Mouse (Mus musculus) midbrain, embryonic 11.5 days (tissue): ENCODE measurements at regions not wholly inside any gene's neighbourhood (a gene's known extent, or its start where the extent isn't known, plus 50 kb on each side); places are given as distances from the start of the nearest gene placed in this dataset.

Source experiments
- ATAC-seq: fragments of 200-750 bp; cut with Nextera tagmentation; 2 replicates; pipeline ENCODE4 v1.8.0; 2017; ENCODE audit warnings: moderate TSS enrichment, moderate library complexity; ENCODE audit not compliant: low FRiP score
- DNase-seq: peaks from one replicate; pipeline ENCODE4 v3.0.0; 2015; ENCODE audit warnings: low spot score; ENCODE audit errors: missing footprints
- H3K27ac ChIP-seq: fragments of 300-500 bp; sonication (generic); 2 replicates; pipeline ENCODE4 v1.5.1; 2014; ENCODE audit warnings: low read depth, low read length
- H3K27me3 ChIP-seq: fragments of 300-500 bp; sonication (generic); 2 replicates; pipeline ENCODE4 v1.6.1; 2014; ENCODE audit warnings: mild to moderate bottlenecking, low read length, moderate library complexity, mixed read lengths; ENCODE audit not compliant: control insufficient read depth, insufficient read depth
- H3K36me3 ChIP-seq: fragments of 300-500 bp; sonication (generic); 2 replicates; pipeline ENCODE4 v1.6.1; 2014; ENCODE audit warnings: mild to moderate bottlenecking, low read length, moderate library complexity, mixed read lengths; ENCODE audit not compliant: control insufficient read depth, insufficient read depth
- H3K4me1 ChIP-seq: fragments of 300-500 bp; sonication (generic); 2 replicates; pipeline ENCODE4 v1.6.1; 2014; ENCODE audit warnings: low read length; ENCODE audit not compliant: control insufficient read depth, insufficient read depth
- H3K4me2 ChIP-seq: fragments of 300-500 bp; sonication (generic); 2 replicates; pipeline ENCODE4 v1.6.1; 2014; ENCODE audit warnings: mild to moderate bottlenecking, moderate library complexity
- H3K4me3 ChIP-seq: fragments of 300-500 bp; sonication (generic); 2 replicates; pipeline ENCODE4 v1.5.1; 2014; ENCODE audit warnings: low read depth, low read length
- H3K9ac ChIP-seq: fragments of 300-500 bp; sonication (generic); 2 replicates; pipeline ENCODE4 v1.6.1; 2014; ENCODE audit warnings: low read length
- H3K9me3 ChIP-seq: fragments of 300-500 bp; sonication (generic); 2 replicates; pipeline ENCODE4 v1.6.1; 2016; ENCODE audit warnings: low read length; ENCODE audit not compliant: control insufficient read depth
- WGBS: fragments of 180-500 bp; shearing (Covaris S2); extraction: QIAGEN DNeasy Blood & Tissue Kit; methylation state at CpG from one replicate; pipeline ENCODE4 v1.1.7; 2014; 5-methylcytosine and 5-hydroxymethylcytosine counted together

DNA sequence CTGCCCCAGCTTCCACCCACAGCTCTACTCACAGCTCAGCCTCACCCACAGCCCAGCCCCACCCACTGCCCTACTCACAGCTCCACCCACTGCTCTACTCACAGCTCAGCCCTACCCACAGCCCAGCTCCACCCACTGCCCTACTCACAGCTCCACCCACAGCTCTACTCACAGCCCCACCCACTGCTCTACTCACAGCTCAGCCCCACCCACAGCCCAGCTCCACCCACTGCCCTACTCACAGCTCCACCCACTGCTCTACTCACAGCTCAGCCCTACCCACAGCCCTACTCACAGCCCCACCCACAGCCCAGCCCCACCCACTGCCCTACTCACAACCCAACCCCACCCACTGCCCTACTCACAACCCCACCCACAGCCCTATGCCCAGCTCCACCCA lies 56.5 kb upstream of the Phox2b start:
- DNase-seq (no peak), ATAC-seq (no peak)
- Histone ChIP-seq H3K9me3 (no peaks in the 10 kb centered on the region), H3K9ac (no peak overlapping the region), H3K27me3 (no peaks in the 10 kb centered on the region), H3K4me1 (no peaks in the 10 kb centered on the region), H3K4me2 (no peak overlapping the region), H3K36me3 (no peaks in the 10 kb centered on the region), H3K4me3 (no peak overlapping the region), H3K27ac (no peak overlapping the region)

GRCm38 (mm10) chr5:67156911-67157310 lies 57.8 kb upstream of the Phox2b start:
- ATAC-seq, result no peak
- Histone ChIP-seq H3K9ac (no peak overlapping the region), H3K4me2 (no peak overlapping the region), H3K27me3 (no peaks in the 10 kb centered on the region), H3K4me1 (no peaks in the 10 kb centered on the region), H3K9me3 (no peaks in the 10 kb centered on the region), H3K27ac (no peak overlapping the region), H3K4me3 (no peak overlapping the region), H3K36me3 (no peaks in the 10 kb centered on the region)
- no peak for DNase-seq
- WGBS, result 77% methylated on average over 2 of the region's 2 CpGs

DNA sequence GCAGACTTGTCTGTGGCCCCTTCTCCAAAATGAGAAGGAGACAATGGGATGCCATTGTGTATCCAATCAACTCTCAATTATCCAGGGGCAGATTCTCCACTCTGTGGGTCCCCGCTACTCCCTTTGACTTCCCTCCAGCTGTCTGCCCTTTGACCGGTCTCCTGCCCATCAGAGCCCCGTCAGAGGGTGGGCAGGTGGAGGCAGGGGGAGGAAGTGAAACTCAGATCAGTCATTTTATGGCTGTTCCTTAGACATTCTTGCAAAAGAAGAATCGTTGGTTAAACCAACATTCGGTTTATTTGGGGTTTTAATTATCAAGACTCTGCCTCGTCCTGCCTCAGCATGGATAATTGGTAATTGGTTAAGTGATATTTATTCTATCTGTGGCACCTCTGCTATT lies 77.7 kb upstream of the Phox2b start:
- H3K36me3 ChIP-seq, result no peaks in the 10 kb centered on the region
- 78% methylated on average over 6 of the region's 6 CpGs for WGBS
- no peaks in the 10 kb centered on the region for H3K27me3 ChIP-seq
- H3K4me2 ChIP-seq, result no peak overlapping the region
- H3K9me3 ChIP-seq, result no peaks in the 10 kb centered on the region
- no peak overlapping the region for H3K9ac ChIP-seq
- H3K27ac ChIP-seq, result no peak overlapping the region
- H3K4me3 ChIP-seq, result no peak overlapping the region
- no peak for ATAC-seq
- no peak for DNase-seq
- no peaks in the 10 kb centered on the region for H3K4me1 ChIP-seq

- no peaks in the 10 kb centered on the region for H3K36me3 ChIP-seq
- 80% methylated on average over 12 of the region's 12 CpGs for WGBS
- no peak overlapping the region for H3K9ac ChIP-seq
- H3K27ac ChIP-seq, result no peak overlapping the region
- H3K9me3 ChIP-seq, result no peaks in the 10 kb centered on the region
- DNase-seq, result no peak
- H3K4me1 ChIP-seq, result no peaks in the 10 kb centered on the region
- H3K4me3 ChIP-seq, result no peak overlapping the region
- ATAC-seq, result no peak
- H3K27me3 ChIP-seq, result no peaks in the 10 kb centered on the region
- H3K4me2 ChIP-seq, result no peak overlapping the region
Measured at GRCm38 (mm10) chr5:67179221-67179620, 80.1 kb upstream of the Phox2b start.

DNA sequence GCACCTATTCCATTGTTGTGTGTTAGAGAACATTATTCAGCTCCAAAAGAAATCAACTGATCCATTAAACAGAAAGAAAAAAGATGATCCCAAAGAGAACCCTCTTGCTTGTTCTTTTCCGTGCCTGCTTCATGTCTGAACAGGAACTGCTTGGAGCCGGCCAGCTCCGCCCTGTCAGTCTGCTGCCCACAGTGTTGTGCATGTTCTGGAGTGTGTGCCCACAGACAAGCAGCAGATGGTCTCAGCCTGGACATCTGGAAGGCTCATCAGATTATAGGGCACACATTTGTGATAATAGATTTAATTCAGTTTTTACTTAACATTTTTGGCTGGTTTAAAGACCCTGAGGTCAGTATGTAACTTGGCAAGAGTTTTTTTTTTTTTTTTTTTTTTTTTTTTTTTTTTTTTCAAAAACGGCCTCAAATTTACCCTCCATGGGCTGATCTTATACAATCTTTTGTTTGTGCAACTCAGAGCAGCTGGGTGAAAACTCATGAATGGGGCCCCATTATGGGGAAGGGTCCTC lies 70.9 kb upstream of the Tmem33 start:
- Histone ChIP-seq H3K27ac (no peak overlapping the region), H3K36me3 (no peaks in the 10 kb centered on the region), H3K4me3 (no peak overlapping the region), H3K9me3 (no peaks in the 10 kb centered on the region), H3K4me2 (no peak overlapping the region), H3K9ac (no peak overlapping the region), H3K4me1 (no peaks in the 10 kb centered on the region), H3K27me3 (no peaks in the 10 kb centered on the region)
- ATAC-seq (no peak), DNase-seq (no peak)
- 74% methylated on average over 4 of the region's 4 CpGs for WGBS

- 81% methylated on average over 2 of the region's 2 CpGs for WGBS
- H3K36me3 ChIP-seq, result no peaks in the 10 kb centered on the region
- DNase-seq (peak; percentile 23), ATAC-seq (no peak)
- H3K27ac ChIP-seq, result no peak overlapping the region
- no peaks in the 10 kb centered on the region for H3K4me1 ChIP-seq
- no peak overlapping the region for H3K4me2 ChIP-seq
- H3K4me3 ChIP-seq, result no peak overlapping the region
- no peaks in the 10 kb centered on the region for H3K27me3 ChIP-seq
- H3K9ac ChIP-seq, result no peak overlapping the region
- H3K9me3 ChIP-seq, result no peaks in the 10 kb centered on the region
Measured at GRCm38 (mm10) chr5:67194065-67194464, 66.3 kb upstream of the Tmem33 start.

DNA sequence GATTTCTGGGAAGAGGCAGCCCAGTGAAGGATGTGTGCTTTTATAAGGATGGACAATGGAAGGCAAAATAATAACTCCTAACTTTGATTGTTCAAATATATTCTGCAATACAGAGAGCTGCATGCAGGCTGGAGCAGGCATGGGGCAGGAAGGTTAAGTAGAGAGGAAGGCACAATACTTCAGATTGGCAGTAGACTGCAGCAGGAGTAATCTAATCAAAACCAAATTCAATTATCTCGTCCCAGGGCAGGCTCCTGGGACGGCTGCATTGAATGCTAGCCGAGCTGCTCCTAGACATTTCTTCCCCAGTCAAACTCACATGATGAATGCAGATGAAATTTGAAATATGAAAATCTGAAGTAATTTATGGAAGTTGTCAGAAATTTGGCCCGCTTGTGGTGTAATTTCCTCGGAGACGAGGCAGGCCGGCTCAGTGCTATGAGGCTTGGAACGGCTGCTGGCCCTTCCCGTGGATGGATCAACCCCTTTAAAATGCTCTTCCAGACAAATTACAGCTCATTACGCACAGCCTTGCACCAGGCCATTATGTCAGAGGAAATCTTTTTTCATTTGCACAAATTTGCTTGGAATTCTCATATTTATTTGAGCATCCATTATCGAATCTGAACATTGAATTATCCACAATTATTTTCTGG lies 55.2 kb upstream of the Tmem33 start:
- WGBS, result 71% methylated on average over 11 of the region's 11 CpGs
- no peak overlapping the region for H3K4me3 ChIP-seq
- ATAC-seq (no peak), DNase-seq (peak; percentile 80)
- no peaks in the 10 kb centered on the region for H3K9me3 ChIP-seq
- no peaks in the 10 kb centered on the region for H3K4me1 ChIP-seq
- H3K27ac ChIP-seq, result no peak overlapping the region
- H3K9ac ChIP-seq, result no peak overlapping the region
- peaks cover 2% of the 10 kb centered on the region; the same call in 1 of the 2 replicates for H3K27me3 ChIP-seq
- no peak overlapping the region for H3K4me2 ChIP-seq
- H3K36me3 ChIP-seq, result no peaks in the 10 kb centered on the region
